Mouse (Mus musculus) frontal cortex, postnatal 36 days (tissue): ENCODE measurements at regions not wholly inside any gene's neighbourhood (a gene's known extent, or its start where the extent isn't known, plus 50 kb on each side); places are given as distances from the start of the nearest gene placed in this dataset.

Experiments
- DNase-seq, 2 experiments: peaks; one replicate each; pipeline ENCODE4 v3.0.0; 2022; ENCODE audit warnings: low spot score in 2 of 2

DNA sequence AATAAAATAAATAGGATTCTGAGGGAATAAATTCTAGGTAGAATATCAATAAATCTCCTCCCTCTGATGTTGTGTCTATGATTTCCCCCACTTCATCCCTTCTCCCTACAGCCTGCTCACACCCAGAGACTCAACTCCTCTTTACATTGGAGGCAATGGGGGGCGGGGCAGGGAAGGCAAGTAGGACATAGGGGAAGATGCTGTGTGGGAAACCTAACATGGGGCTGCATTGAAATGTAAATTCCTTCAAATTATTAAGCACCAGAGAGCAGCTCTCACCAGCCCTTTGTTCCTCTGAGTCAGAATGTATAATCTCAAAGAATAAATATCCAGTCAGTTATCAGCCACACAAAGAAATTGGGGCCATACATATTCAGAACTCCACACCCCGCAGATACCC is 91.6 kb downstream of the Nuf2 start:
- no peak for DNase-seq

DNA sequence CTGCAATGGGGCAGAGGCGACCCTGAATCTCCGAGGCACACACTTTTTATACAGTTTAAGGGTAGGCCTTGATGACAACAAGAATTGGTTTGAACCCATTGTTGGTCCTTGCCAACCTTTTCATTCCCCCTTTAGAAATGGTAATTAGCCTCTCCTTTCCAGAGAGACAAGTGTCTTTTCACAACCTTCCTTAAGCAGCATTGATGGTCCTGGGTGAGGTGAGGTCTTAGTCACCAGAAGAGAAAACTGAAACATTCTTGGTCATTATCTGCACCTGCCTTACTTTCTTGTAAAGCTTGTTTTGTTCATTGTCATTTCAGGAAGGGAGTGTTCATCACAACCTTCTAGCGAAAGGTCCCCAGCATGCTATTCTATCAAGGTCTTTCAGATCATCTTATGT is 93.3 kb downstream of the Nuf2 start:
- no peak for DNase-seq

DNA sequence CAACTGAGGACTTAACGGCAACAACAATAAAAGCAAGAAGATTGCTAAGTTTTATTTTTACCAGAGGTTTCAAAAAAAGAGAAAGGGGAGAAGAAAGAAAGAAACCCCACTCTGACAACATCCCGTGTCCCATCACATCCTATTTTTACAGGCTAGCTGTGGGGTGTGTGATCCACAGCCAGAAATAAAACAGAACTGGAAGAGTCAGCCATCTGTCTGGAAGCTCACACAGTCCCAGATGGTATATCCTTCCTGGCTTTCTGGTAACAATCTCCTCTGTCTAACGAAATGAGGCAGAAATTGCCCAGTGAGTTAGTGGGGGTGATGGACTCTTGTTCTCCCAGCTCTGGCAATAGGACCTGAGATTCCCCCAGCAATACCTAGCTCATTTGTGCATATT is 108.9 kb downstream of the Nuf2 start:
- DNase-seq, result peak; percentile 75 to 89

DNA sequence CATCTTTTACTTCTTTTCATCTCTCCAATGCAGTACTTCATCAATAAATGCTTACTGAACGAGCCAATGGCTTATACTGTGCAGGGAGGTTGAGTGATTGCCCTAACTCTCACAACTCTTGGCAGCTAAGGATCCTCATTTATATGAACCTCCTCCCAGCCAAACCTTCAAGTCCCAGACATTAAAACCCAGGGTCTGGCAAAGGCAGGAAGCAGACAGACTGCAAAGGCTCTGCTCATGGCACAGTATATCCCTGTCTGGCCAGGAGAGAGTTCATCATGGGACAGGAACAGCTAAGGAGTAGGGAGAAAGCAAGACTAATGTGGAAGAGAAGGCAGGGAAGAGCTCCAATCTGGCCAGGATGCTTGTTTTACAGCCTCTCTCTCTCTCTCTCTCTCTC is 109.6 kb downstream of the Nuf2 start:
- DNase-seq, result no peak

DNA sequence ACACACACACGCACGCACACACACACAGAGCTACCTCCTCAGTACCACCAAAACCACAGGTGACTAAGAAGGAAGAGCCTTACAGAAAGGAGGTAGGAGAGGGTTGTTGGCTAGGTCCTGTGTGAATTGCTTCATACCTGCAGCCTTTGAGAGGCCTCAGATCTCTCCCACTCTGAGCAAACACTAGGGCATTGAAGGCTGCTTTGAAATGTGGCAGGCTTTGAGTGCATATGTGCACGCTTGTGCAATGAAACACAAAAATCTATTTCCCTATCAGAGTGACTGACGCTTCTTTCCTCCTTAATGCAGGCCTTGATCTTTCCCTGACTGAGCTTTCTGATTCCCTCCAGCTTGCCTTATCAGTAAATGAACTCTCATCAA is 112.6 kb downstream of the Nuf2 start:
- DNase-seq, result no peak

DNA sequence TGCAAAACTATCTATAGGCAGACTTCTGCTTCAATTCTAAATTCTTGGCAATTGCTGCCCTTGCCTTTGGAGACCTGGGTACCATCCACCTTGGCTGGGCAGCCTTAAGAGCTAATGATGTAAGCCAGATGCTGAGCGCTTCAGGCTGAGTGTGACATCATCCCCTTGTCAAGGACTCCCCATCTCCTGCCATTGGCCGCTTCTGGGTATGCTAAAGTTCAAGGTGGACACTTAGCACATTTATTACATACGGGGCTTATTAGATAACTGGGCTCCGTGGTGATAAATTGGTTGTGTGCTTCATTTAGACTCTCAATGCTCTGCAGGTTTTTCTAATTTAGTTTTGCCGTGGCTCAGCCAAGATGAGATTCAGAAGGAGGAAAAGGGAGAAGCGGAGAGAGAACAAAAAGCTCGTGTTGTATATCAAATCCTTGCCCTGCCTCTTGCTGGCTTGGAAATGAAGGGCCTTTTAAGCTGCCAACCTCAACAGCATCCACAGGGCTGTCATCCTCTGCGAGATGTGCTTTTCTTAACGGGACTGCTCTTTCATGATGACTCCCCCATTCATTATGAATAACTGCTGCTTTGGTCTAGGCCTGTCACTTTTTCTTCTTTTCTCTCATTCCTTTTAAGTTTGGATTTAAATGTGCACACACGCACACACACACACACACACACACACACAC is 113.1 kb downstream of the Nuf2 start:
- no peak for DNase-seq

DNA sequence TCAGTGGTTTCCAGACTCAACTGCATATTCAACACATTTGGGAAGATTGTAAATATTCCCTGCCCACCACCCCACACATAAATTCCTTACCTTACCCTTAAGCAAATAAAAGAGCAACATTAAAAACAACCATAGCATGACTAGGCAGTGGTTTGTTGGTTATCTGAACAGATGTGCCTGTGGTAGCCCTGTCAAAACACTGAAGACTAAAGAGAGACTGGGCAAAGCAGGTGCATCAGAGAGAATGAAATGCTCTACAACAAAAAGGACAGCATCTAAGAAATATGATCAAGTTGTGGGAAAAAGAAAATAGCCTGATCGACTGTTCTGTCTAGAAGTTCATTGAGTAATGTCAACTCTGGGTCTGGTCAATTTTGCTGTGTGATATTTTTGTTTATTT is 114.6 kb downstream of the Nuf2 start:
- no peak for DNase-seq

DNA sequence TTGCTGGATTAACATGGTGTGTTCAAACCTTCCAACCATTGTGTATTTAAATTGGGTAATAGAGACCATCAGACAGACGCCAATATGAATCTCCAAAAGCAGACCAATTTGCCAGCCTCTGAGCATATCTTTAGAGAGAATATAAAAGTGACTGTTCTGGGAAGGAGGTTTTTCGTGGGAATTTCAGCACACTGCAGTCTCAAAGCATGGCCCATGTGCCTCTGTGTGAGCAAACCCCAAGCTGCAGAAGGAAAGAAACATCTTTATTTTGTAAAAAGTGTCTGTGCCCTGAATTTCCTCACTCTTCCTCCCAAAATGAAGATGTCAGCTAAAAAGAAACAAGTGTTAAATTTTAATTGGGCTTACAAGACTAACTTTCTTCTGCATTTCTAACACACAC is 123.1 kb downstream of the Nuf2 start:
- DNase-seq, result no peak

DNA sequence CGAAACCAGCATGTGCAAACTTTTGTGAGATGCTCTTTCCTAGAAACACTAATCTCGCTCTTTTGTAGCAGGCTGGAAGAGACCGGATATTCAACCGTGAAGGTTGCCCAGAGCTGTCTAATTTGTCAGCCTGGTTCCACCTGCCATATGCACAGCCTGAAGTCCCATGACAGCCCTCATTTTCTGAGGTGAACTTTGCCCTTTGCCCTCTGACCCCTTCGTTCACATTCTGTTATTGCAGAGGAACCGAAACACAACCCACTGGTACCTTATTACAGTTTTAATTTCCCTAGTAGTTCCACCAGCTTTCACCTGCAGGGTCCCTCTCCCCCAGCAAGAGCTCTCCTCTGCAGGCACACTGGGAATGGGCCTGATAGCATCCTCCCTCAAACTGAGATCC is 130.4 kb downstream of the Nuf2 start:
- no peak for DNase-seq

DNA sequence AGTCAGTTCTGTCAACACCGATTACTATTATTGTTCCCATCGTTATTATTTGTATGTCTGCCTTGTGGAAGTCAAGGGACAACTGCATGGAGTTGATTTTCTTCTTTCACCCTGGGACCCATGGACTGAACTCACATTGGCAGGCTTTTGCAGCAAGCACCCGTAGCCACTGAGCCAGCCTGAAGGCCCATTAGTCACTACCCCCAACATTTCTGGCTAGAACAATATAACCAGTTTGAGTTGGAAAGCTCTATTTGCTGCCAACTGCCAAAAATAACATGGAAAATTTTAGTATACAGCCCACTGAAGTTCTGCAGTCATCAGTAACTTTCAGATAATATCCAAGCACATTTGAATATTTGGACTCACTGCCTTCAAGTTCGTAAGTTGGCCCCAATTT is 133.9 kb downstream of the Nuf2 start:
- no peak for DNase-seq

DNA sequence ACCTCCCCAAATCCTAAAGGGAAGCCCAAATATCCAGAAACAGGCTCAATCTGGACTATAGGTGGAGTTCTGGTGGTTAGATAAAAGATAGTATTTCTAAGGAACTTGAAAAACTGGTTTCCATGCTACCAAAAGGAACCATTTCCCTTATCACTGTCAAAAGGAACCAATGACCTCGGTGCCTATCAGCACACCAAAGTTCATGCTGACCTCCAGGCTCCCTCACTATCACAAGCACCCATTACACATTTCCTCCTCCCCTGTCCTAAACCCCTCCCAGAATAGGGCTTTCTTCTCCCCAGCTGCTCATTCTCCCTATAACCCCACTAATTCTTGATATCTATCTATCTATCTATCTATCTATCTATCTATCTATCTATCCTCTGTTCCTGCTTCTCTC is 144.2 kb downstream of the Nuf2 start:
- no peak for DNase-seq

DNA sequence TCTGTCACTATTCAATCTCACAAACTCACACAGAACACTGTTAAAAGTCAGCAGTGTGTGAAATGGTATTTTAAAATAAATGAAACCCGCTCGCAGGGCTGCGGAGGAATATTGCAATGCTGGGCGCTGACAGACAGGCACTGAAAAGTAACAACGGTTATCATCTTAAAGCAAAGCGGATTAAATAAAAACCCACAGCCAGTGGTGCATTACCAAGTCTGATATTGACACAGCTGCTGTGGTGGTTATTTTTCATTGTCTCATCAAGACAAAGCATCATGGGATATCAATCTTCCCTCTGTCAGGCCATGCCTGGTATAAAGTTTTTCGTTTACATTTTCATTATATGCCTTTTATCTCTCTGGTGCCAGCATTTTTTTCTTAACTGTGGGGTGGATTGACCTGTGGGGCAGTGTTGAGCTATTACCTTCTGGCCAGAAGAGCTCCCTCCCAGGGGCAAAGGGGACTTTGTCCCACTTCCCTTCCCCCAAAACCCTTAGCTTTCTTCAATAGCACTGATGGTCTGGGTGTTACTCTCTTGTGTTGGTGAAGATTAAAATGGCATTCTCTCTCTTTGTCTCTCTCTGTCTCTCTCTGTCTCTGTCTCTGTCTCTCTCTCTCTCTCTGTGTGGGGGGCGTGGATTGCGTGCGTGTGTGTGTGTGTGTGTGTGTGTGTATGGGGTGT is 145.4 kb downstream of the Nuf2 start:
- no peak for DNase-seq

DNA sequence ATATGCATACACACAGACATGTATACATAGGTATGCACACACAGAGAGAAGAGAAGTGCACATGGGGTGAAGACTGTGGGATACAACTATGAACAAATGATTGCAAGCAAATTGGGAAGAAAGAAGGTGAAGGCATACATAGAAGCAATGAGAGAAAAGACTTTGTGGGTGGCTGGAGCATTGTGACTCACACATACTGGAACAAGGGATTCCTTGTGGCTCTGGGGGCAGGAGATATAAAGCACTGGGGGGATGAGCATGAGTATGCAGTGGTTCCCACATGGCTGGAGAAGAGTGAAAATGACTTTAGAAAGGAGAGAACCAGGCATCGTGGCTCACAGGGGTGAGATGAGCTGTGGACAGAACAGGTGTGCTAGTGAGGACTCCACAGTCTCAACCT is 156.6 kb downstream of the Nuf2 start:
- DNase-seq, result no peak

DNA sequence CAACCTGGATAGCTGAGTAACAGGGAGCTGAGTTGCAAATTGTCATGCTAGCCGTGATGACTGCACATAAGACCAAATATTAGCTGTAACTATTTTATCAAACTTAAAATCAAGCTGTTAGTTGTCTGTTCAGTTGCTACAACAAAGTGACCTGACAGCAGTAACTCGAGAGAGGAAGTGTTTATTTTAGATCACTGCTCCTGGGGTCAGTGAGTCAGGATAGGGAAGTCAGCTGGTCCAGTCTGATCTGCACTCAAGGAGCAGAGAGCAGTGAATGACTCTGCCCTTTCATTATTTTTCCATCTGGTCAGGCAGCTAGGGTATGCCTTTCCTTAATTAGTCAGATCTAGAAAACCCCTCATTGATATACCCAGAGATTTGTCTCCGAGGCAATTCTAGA is 162.5 kb downstream of the Nuf2 start:
- DNase-seq, result no peak

DNA sequence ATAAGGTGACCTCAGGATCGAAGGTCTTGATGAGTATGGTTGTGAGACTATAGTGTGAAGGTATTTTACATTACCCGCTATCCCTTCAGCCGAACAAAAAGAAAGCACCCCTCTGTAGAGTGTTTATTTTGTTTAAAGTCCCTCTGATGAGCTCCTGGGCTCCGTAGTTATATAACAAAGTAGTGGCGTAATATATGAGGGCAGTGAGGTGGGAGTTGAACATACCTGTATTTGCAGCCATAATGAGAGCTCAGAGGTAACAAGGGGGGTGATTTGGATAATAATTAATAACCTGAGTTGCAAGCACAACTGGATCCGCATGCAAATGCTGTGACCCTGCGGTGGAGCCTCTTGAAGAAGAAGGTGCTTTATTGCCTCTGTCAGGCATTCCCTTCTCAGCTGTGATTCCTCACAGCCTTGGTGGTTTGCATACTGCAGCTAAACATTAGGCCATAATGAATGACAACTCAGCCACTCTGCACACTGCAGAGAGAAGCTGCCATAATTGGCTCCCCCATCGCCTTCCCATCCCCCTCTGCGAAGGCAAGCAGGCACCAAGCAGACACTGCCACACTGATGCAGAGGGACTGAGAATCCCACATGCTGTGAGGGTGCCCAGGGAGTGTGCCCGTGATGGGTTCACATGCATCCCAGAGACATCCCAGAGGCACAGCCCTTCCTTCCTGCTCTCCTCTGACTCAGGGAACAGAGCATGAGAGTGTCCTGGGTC is 163.3 kb downstream of the Nuf2 start:
- DNase-seq, result no peak

DNA sequence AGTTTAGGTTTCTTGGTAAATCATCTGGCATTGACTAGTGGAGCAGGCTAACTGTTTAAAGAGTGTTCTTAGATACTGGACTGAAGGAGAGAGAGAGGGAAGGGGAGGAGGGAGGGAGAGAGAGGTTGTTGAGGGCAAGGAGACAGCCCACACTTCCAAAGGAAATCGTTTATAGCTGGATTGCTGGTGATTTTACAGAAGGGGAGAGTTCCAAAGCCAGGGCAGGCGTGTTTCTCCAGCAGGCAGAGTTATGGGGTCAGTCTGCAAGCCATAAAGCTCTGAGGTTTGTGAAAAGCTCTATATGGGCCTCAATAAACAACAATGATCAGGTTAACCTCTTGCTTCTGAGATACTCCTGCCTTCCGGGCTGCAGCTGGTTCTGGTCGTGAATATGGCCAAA is 163.9 kb downstream of the Nuf2 start:
- DNase-seq, result no peak

DNA sequence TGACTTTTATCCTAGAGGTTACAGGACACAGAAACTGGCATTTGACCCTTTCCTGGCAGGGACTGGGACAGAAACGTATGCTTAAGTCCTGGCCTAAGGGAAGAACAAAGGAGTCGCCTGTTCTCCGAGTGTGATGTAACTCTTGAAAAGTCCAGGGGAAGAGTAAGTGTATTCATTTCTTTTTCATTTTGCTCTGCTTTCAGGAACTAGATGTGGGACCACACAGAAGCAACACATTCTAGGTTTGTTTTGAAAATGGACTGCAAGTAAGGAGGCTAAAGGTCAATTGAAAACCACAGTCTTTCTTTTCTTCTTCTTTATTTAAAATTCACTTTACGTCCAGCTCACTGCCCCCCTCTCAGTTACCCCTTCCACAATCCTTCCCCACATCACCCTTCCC is 168.7 kb downstream of the Nuf2 start:
- no peak for DNase-seq

DNA sequence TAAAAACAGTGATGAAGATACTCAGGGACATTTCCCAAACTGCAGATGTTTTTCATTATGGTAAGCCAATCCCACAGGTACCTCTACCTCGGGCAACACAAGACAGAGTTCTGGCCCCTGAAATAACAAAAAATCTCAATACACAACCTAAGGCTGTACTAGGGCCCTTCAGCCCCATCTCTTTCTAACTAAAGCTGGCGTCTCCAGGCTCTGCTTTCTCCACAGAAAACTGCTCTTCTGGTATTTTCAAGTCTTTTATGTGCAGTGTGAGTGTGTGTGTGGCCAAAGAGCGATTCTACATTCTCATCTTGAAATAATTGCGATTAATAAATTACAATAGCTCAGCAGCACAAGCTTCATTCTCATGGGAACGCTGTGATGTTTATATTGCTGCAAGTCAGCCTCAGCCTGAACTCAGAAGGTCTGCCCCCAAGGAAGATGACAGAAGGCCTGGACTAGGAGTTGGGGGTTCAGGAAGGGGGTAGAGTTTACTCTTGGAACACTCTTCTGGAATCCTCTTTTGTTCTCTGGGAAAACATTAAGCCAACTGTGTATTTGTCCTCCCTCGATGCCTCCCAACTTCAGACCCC is 173.5 kb downstream of the Nuf2 start:
- no peak for DNase-seq

DNA sequence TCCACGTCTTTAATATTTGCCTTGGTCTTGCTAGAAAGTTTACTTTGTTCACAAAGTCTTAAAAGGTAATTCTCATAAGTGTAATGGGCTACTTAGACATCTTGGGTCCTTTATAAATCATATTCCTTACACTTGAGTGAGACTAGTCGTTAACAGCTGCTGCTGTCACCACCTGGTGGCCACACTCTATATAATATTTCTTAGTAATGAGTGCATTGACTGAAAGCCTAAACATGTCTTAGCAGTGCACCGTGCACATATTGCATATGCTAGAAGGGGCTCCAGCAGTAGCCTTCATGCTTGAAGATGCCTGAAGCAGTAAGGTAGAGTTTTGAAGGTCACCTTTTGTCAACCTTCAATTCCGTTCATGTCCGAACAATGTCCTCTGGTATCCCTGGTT is 177.2 kb downstream of the Nuf2 start:
- DNase-seq, result no peak

DNA sequence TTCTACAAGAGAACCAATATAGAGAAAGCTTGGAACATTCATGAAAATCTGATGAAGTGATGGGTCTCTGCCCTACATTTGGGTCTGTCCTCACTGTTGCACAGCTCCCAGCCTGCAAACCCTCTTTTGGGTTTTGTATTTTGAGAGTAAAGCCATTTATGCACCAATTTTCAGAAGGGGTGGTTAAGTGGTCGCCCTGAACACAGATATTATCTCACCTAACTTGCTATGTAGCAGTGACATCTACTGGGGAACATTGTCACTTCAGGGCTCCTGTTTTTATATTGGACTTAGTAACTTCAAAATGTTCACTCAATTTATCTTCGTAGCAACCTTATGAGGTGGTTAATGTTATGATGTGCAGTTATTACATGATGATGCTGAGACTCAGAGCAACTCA is 183.6 kb downstream of the Nuf2 start:
- DNase-seq, result peak; percentile 19 to 60

DNA sequence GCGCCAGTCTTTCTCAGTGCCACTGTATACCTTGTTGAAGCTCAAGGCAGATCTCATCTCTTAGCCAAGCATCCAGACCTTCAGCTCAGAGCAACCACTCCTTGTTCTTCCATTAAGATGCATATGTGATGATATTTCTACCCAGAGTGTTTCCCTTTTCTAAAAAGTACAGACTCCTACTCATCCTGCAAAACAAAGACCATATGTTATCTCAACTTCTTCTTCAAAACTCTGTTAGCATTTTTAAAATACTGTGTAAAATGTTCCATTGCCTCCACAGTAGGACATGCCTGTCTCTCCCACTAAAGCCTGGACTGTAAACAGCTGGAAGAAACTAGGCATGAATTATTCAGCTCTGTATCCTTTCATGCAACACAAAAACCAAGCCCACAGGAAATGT is 184.4 kb downstream of the Nuf2 start:
- DNase-seq, result peak in 1 of 2 experiments; percentile 22

DNA sequence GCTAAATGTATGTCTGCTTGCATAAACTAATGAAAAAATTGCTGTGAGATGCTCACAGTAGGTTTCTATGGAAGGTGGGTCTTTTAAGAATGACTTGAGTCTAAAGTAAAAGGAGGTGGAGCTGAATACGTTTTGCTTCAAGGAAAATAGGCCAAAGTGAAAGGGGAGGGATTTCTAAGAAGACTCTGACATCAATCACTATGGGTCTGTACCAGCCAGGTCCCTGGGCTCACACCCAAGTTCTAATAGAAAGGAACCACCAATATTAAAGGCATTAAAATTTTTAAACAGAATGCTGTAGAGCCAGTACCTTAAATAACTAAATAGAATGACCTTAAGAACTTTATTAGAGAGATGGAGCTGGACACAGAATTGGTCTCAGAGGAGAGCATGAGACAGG is 190.1 kb downstream of the Nuf2 start:
- DNase-seq, result no peak

DNA sequence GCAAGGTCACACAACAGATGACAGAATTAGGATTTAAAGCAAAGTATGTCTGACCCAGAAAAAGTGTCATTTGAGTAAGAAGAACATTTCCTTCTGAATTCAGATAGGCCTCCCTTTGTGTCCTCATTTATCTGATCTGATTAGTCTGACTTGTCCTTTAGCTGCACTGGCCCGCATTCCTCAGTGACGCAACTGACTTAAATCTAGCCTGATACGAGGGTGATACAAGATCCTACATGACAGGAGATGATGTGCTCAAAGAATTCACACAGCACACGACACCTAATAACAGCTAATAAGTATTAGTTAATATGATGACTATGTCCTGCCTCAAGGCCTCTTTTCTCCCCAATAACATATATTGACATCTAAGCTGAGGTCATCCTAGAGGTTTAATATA is 192.8 kb downstream of the Nuf2 start:
- DNase-seq, result no peak
